Mouse (Mus musculus): ENCODE results near the gene Elp6. TPM values are rescaled to one million over a fixed set of nuclear protein-coding genes. Genes with fewer than 3 reads are reported as not detected.

Elp6 gene
- total RNA-seq, 2 experiments from 2014 or later: 7.9 to 11.0 TPM

DNA sequence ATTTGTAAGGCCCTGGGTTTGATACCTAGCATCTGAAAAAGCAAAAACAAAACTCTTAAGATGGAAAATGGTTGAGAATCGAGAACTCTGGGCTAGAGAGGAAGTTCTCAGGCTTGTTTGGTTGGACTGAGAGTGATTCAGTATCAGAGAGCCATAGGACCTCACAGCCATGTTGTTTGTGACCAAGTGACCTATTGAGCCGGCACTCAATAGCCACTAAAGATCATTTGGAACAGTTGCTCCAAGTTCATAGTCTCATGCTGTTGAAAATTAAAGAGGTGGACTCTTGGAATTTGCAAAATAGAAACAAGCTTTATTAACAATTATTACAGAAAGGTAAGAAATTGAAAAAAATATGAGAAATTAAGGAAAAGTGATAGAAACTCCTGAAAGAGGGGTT lies 46.4 kb downstream of the Elp6 start:
- no peak for ATAC-seq (replicated peaks; ENCODE audit: poor library complexity, severe bottlenecking)

DNA sequence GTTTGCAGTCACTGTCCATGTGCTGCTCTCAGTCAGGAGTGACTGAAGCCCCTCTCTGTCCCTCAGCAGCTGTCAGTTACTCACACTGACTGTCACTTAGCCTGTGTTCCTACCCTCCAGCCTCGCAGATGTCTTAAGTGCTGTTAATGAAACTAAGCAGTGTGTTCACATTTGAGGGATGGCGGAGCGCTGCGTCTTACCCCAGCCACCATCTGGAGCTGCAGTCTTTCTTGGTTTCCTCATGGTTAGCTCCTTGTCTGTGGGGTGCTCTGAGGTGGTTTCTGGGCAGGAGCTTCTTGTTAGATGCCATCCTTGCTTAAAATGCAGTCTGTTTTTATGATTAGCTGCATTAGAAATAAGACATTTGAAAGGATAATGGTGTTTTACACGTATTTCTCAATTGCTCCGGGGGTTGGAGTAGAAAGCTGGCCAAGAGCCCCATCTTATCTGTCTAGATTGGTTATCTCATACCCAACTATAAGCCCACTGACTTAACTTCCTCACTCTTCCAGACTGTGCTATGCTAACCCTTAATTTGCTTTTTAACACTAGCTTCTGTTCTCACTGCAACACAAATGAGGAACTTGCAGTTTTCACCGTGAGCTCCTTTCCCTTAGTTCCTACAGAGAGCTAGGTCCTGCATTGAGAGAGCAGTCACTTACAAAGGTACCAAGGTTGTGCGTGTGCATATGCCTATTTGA lies 47.1 kb downstream of the Elp6 start:
- peak; percentile 76 for ATAC-seq (replicated peaks; ENCODE audit: poor library complexity, severe bottlenecking)

DNA sequence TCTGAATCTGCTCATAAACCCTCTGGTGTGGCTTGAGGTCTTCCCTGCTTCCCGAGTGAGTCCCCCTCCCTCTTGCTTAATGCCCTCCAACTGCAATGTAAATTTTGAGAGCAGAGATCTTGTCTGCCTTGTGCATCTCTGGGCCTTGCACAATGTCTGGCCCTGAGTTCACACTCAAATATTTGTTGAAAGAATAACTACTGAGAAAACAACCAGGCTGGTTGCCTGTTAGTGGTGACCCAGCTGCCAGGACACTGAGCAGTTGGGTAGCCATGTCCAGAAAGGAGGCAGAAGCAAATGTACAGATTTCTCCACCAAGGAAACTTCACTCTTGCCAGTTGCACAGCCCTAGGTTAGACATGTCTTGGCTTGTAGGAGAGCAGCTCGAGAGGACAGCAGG lies 53.4 kb downstream of the Elp6 start:
- no peak; the same call in 1 of the 2 replicates for ATAC-seq (replicated peaks; ENCODE audit: poor library complexity, severe bottlenecking)

GRCm38 (mm10) chr9:110361299-110361698 lies 56.3 kb downstream of the Elp6 start:
- no peak for ATAC-seq (replicated peaks; ENCODE audit: poor library complexity, severe bottlenecking)

DNA sequence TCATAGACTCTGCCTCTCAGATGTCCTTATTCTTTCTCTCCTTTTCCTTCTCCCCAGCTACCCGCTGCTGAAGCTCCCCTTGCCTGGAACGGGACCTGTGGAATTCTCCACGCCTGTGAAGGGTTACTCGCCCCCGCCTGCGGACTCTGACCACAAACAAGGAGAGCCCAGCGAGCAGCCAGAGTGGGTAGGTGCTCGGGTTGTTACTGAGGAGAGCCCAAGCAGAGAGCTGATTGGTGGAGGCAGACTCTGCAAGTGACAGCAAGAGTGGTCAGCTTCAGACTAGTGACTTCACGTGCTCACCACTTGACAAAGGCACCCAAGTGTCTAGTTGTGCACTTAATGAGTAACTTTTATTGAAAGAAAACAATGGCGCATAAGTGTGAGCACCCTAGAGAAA lies 57.4 kb downstream of the Elp6 start:
- ATAC-seq (replicated peaks; ENCODE audit: poor library complexity, severe bottlenecking): no peak

DNA sequence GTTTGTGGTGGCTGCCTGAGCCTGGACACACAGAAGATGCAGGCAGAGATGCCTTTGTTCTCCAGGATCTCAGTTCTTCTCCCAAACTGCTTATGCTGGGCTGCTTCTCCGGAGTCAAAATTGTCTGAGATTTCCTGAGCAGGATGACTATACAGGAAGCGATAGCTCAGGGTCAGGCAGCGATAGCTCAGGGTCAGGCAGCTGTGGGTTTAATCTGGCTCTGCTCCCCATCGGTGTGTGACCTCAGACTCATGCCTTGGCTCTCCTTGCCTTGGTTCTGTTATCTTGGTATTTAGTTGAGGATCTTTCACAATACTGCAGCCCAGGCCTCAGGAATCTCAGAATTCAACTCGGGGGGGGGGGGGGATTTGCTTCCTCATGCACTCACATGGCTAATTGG lies 61.8 kb downstream of the Elp6 start:
- peak; percentile 52 for ATAC-seq (replicated peaks; ENCODE audit: poor library complexity, severe bottlenecking)

- ATAC-seq (replicated peaks; ENCODE audit: poor library complexity, severe bottlenecking): no peak
These were observed 64.9 kb downstream of the Elp6 start for GRCm38 (mm10) chr9:110369860-110370259.

Other genes with a start within 250 kb of the Elp6 start
- 103 and 108 TPM in 2 replicates for gene Smarcc1, start 187.5 kb upstream of the Elp6 start, total RNA-seq (2014; fragmentation: Nextera tagmentation)
- gene Smarcc1, start 187.5 kb upstream of the Elp6 start, total RNA-seq (2017): 59.9 and 70.0 TPM in 2 replicates
- 137 and 141 TPM in 2 replicates for gene Dhx30, start 187.3 kb upstream of the Elp6 start, total RNA-seq (2014; fragmentation: Nextera tagmentation)
- gene Dhx30, start 187.3 kb upstream of the Elp6 start, total RNA-seq (2017): 42.6 and 65.7 TPM in 2 replicates
- not detected in 2 replicates for gene Cspg5, start 61.4 kb upstream of the Elp6 start, total RNA-seq (2014; fragmentation: Nextera tagmentation)
- 0.30 TPM in 1 of 2 replicates, not detected in the other for gene Cspg5, start 61.4 kb upstream of the Elp6 start, total RNA-seq (2017)
- gene Scap, start 28.1 kb downstream of the Elp6 start, total RNA-seq (2014; fragmentation: Nextera tagmentation): 31.4 and 56.3 TPM in 2 replicates
- gene Scap, start 28.1 kb downstream of the Elp6 start, total RNA-seq (2017): 24.1 and 43.1 TPM in 2 replicates
- gene Ptpn23, start 103.0 kb downstream of the Elp6 start, total RNA-seq (2014; fragmentation: Nextera tagmentation): 12.7 and 17.7 TPM in 2 replicates
- 3.0 and 3.2 TPM in 2 replicates for gene Ptpn23, start 103.0 kb downstream of the Elp6 start, total RNA-seq (2017)
- 1.7 and 87.9 TPM in 2 replicates for gene Ngp, start 114.6 kb downstream of the Elp6 start, total RNA-seq (2014; fragmentation: Nextera tagmentation)
- gene Ngp, start 114.6 kb downstream of the Elp6 start, total RNA-seq (2017): 228 and 233 TPM in 2 replicates
- gene Klhl18, start 171.5 kb downstream of the Elp6 start, total RNA-seq (2014; fragmentation: Nextera tagmentation): 14.8 and 16.0 TPM in 2 replicates
- gene Klhl18, start 171.5 kb downstream of the Elp6 start, total RNA-seq (2017): 9.5 and 9.6 TPM in 2 replicates
- gene Kif9, start 171.8 kb downstream of the Elp6 start, total RNA-seq (2014; fragmentation: Nextera tagmentation): 0.34 and 4.1 TPM in 2 replicates
- gene Kif9, start 171.8 kb downstream of the Elp6 start, total RNA-seq (2017): 0.90 and 1.3 TPM in 2 replicates
- gene Setd2, start 227.4 kb downstream of the Elp6 start, total RNA-seq (2014; fragmentation: Nextera tagmentation): 130 and 131 TPM in 2 replicates
- 125 and 149 TPM in 2 replicates for gene Setd2, start 227.4 kb downstream of the Elp6 start, total RNA-seq (2017)